Mouse (Mus musculus) limb, embryonic 14.5 days (tissue): Measurements from ENCODE around the gene Nptx1. TPM values are rescaled to one million over a fixed set of nuclear protein-coding genes. Genes with fewer than 3 reads are reported as not detected.
A peak's percentile ranks its signal among the peaks of the same experiment; 100 is the strongest.

Experiments
- ATAC-seq: fragments of 200-750 bp; cut with Nextera tagmentation; 2 replicates; pipeline ENCODE4 v1.8.0; 2017; ENCODE audit warnings: low read depth, moderate number of reproducible peaks, moderate TSS enrichment; ENCODE audit not compliant: low FRiP score
- DNase-seq: peaks from one replicate; pipeline ENCODE4 v3.0.0-alpha.2; 2015; ENCODE audit warnings: low spot score
- H3K27ac ChIP-seq: fragments of 300-500 bp; sonication (generic); replicated peaks from 2 replicates; pipeline ENCODE4 v1.5.1; 2014; ENCODE audit warnings: low read depth, mild to moderate bottlenecking, low read length, moderate library complexity, mixed read lengths
- H3K27me3 ChIP-seq: fragments of 300-500 bp; sonication (generic); 2 replicates; pipeline ENCODE4 v1.6.1; 2014; ENCODE audit warnings: low read length, mixed read lengths; ENCODE audit not compliant: control insufficient read depth, insufficient read depth
- H3K36me3 ChIP-seq: fragments of 300-500 bp; sonication (generic); 2 replicates; pipeline ENCODE4 v1.6.1; 2014; ENCODE audit warnings: mild to moderate bottlenecking, low read length, moderate library complexity, mixed read lengths; ENCODE audit not compliant: control insufficient read depth, insufficient read depth
- H3K4me1 ChIP-seq: fragments of 300-500 bp; sonication (generic); 2 replicates; pipeline ENCODE4 v1.6.1; 2014; ENCODE audit warnings: antibody characterized with exemption, low read length, mixed read lengths; ENCODE audit not compliant: control insufficient read depth, insufficient read depth
- H3K4me2 ChIP-seq: fragments of 300-500 bp; sonication (generic); replicated peaks from 2 replicates; pipeline ENCODE4 v1.6.1; 2014; ENCODE audit warnings: low read depth, mild to moderate bottlenecking, low read length, moderate library complexity; ENCODE audit not compliant: severe bottlenecking
- H3K4me3 ChIP-seq: fragments of 300-500 bp; sonication (generic); replicated peaks from 2 replicates; pipeline ENCODE4 v1.5.1; 2014; ENCODE audit warnings: low read length
- H3K9ac ChIP-seq: fragments of 300-500 bp; sonication (generic); 2 replicates; pipeline ENCODE4 v1.6.1; 2014; ENCODE audit warnings: mild to moderate bottlenecking, low read depth, low read length, moderate library complexity; ENCODE audit not compliant: severe bottlenecking
- H3K9me3 ChIP-seq: fragments of 300-500 bp; sonication (generic); 2 replicates; pipeline ENCODE4 v1.6.1; 2016; ENCODE audit warnings: low read length; ENCODE audit not compliant: control insufficient read depth
- POLR2A ChIP-seq: fragments of 200-500 bp; IDR thresholded peaks from 2 replicates; pipeline ENCODE4 v1.8.0; 2012; ENCODE audit warnings: inconsistent platforms, mild to moderate bottlenecking, moderate library complexity, borderline replicate concordance; ENCODE audit not compliant: insufficient read depth, insufficient read length; ENCODE audit errors: extremely low read depth
- WGBS: fragments of 180-500 bp; shearing (Covaris S2); extraction: QIAGEN DNeasy Blood & Tissue Kit; methylation state at CpG from one replicate; pipeline ENCODE4 v1.1.7; 2014; 5-methylcytosine and 5-hydroxymethylcytosine counted together
- polyA plus RNA-seq, 2 experiments: library from polyadenylated mRNA; depleted of rRNA in 1 of 2; stranded (reverse) in 1 of 2; unstranded in 1 of 2; fragments of >200 nt; fragmentation: Nextera tagmentation in 1 of 2; extraction: Ambion mirVana in 1 of 2; gene quantifications; 2 replicates each; pipeline versions ENCODE4 v1.2.1 to v1.2.3; 2012 to 2014

The Nptx1 gene
- polyA plus RNA-seq, 2 experiments: 1.4 to 2.2 TPM

- Histone ChIP-seq H3K27ac (no peak overlapping the region), H3K4me3 (no peak overlapping the region), H3K9me3 (no peaks in the 10 kb centered on the region), H3K36me3 (no peaks in the 10 kb centered on the region), H3K4me2 (no peak overlapping the region), H3K9ac (no peak overlapping the region), H3K4me1 (peaks cover 20% of the 10 kb centered on the region), H3K27me3 (peaks cover 45% of the 10 kb centered on the region)
- DNase-seq (no peak), ATAC-seq (no peak)
- no peak for TF ChIP-seq POLR2A
- WGBS: 37% methylated on average over 3 of the region's 3 CpGs
Measured at GRCm38 (mm10) chr11:119551468-119551867, 3.9 kb upstream of the Nptx1 start.

GRCm38 (mm10) chr11:119550546-119551335 lies 3.2 kb upstream of the Nptx1 start:
- ATAC-seq (no peak), DNase-seq (no peak)
- H3K27ac ChIP-seq: no peak overlapping the region
- peaks cover 53% of the 10 kb centered on the region for H3K27me3 ChIP-seq
- no peak overlapping the region for H3K4me3 ChIP-seq
- no peak overlapping the region for H3K9ac ChIP-seq
- WGBS: 43% methylated on average over 10 of the region's 10 CpGs
- no peaks in the 10 kb centered on the region for H3K36me3 ChIP-seq
- no peaks in the 10 kb centered on the region for H3K9me3 ChIP-seq
- no peak overlapping the region for H3K4me2 ChIP-seq
- TF ChIP-seq POLR2A: no peak
- H3K4me1 ChIP-seq: peaks cover 20% of the 10 kb centered on the region

- H3K27me3 ChIP-seq: peaks cover 66% of the 10 kb centered on the region
- peak overlapping the region; percentile 36 for H3K9ac ChIP-seq
- H3K4me1 ChIP-seq: peaks cover 20% of the 10 kb centered on the region
- no peak for ATAC-seq
- peak overlapping the region; percentile 99 for H3K4me2 ChIP-seq
- under 1% methylated on average over 33 of the region's 43 CpGs for WGBS
- TF ChIP-seq POLR2A: no peak
- no peak for DNase-seq
- H3K9me3 ChIP-seq: no peaks in the 10 kb centered on the region
- no peaks in the 10 kb centered on the region for H3K36me3 ChIP-seq
- peak overlapping the region; percentile 53 for H3K4me3 ChIP-seq
- no peak overlapping the region for H3K27ac ChIP-seq
Measured at GRCm38 (mm10) chr11:119549371-119549811, 1.8 kb upstream of the Nptx1 start.

GRCm38 (mm10) chr11:119548741-119549370 lies 1.3 kb upstream of the Nptx1 start:
- under 1% methylated on average over 32 of the region's 37 CpGs for WGBS
- Histone ChIP-seq H3K4me3 (peak overlapping the region; percentile 53), H3K4me2 (peak overlapping the region; percentile 99), H3K9ac (peak overlapping the region; percentile 36), H3K4me1 (peaks cover 20% of the 10 kb centered on the region), H3K36me3 (no peaks in the 10 kb centered on the region), H3K9me3 (no peaks in the 10 kb centered on the region), H3K27me3 (peaks cover 72% of the 10 kb centered on the region), H3K27ac (no peak overlapping the region)
- no peak for DNase-seq
- ATAC-seq: no peak
- TF ChIP-seq POLR2A: no peak

- H3K4me3 ChIP-seq: peak overlapping the region; percentile 53
- no peaks in the 10 kb centered on the region for H3K9me3 ChIP-seq
- peaks cover 20% of the 10 kb centered on the region for H3K4me1 ChIP-seq
- WGBS: 2% methylated on average over 20 of the region's 39 CpGs
- DNase-seq: no peak
- peak overlapping the region; percentile 52 for H3K9ac ChIP-seq
- H3K4me2 ChIP-seq: peak overlapping the region; percentile 99
- H3K27me3 ChIP-seq: peaks cover 74% of the 10 kb centered on the region
- H3K27ac ChIP-seq: no peak overlapping the region
- ATAC-seq: no peak
- TF ChIP-seq POLR2A: no peak
- H3K36me3 ChIP-seq: no peaks in the 10 kb centered on the region
Measured at GRCm38 (mm10) chr11:119547951-119548591, 518 bp upstream of the Nptx1 start.
